Mouse (Mus musculus) thymus, adult 18-20 months (tissue): ENCODE measurements around the gene Trnau1ap.
"Not testable (repeated sequence)": the region's sequence is repeated elsewhere in the genome, so short reads cannot be mapped to it uniquely, and the experiment has no call there.

Experiments used
- DNase-seq, 2 experiments: peaks; one replicate each; pipeline ENCODE4 v3.0.0; 2022; ENCODE audit warnings: mixed read lengths in 2 of 2

The Trnau1ap gene

DNA sequence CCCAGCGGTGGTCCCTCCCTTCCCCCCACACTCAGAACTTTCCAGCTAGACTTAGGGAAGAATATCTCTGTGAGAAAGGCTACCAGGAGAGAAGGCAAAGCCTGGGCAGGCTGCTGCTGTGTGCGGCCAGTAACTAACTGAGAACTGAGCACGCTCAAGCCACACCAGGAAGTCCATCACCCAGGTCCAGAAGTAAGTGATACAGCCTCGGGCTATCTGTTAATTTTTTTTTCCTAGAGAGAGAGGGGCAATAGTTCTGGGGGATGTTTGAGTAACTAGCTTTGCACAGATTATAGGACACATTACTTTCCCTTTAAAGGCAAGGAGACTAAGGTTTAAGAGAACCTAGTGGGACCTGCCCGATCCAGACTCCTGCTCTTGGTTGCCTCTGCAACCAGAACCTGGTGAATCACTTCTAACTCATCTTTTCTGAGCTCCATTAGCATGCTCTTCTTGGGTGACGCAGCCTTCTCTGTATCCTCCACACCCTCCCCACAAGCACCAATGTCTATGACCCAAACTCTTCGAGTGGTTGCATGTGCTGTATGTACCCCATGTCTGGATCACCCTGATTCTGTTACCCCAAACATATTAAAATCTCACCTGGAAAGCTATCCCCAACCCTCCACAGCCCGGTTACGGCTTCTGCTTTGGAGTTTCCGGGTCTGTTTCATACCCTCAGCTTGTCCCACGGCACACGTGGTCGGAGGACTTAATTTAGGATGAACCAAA, 15.2 kb upstream of the Trnau1ap start:
- DNase-seq, result no peak

DNA sequence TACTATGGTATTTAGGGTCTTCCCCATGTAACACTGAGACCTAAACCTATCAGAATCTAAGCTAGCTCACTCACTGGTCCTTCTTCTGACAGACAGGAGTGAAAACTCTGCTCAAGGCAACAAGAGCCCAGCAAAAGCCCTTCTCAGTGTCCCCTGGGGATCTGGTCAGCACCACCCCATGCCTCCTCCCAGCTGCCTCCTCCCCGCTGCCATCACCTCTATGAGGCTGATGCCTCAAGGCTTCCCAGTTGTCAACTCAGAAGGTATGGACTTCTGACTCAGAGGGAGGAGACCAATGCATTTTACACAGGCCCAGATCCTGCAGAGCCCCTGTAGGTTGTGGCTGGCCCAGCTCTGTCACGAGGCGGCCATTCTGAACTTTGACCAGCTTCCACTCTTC, 12.1 kb upstream of the Trnau1ap start:
- no peak for DNase-seq

DNA sequence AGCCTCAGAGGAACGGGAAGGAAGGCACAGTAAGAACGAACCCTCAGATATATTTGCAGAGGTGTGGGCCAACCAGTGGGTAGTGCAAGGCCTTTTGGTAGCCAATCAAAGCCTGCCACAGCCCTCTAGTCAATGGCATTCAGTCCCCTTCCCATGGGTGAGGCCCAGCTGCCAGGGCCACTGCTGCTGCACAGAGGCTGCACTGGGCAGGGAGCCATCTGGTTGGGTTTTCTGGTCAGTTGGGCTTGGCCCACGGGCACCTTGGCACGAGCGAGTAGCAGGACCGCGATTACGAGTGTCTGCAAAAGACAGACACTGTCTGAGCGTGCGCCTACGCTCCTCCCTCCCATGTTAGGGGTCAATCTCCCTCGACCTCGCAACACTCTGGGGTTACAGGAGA, 9.6 kb upstream of the Trnau1ap start:
- DNase-seq, result no peak

DNA sequence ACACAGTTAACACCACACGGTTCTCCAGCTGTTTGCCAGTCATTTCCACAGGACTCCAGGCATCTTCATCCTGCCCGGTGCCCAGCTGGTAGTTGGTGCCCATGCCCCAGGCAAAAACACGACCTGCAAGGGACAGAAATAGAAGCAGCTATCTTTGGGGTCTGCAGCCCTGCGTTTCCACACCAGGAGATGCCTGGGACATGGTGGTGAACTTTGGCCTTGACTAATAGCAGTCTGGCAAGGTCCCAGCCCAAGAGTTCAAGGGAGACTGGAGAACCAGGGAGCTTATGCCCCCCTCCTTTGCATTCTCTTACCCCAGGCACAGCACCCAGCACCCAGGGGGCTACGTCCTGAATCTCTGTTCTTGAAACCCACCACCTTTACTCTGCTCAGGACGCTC, 3.5 kb upstream of the Trnau1ap start:
- no peak for DNase-seq

DNA sequence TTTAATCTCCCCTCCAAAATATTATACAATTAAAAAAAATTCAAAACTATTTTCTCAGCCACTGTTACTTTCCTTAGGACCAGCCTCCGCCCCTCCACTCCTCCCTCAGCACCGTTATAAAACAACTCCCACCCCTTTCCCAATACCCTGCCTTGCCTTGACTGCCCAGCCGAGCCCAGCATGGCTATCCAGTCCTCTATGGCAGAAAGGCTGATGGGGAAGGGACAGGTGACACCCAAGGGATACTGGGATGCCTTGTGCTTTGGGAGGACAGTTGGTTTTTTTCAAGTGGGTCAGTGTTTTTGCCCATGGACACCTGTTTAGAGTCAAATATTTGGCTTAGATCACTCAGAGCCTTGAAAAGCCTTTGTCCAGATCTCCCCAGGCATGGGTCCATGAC, 2.6 kb upstream of the Trnau1ap start:
- DNase-seq, result no peak

DNA sequence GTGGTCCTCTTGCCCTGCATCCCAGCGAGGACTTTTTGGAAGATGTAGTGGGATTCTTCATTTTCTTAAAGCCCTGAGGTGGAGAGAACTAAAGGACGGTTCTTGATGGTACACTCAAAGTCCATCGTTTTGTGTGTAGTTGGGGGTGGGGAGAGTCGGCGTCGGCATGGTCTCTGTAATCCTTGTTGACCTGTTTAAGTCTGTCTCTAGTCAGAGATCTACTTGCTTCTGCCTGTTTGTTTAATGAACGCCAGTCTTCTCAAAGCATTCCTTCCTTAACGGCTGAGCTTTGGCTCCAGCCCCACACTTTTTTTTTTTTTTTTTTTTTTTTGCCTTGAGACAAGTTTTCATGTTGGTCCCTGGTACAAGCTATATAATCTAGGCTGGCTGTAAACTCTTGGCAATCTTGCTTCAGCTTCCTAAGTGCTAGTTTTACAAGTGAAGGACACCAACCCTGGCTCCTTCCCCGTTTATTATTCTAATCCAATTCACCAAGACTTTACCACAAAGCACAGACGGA, 557 bp upstream of the Trnau1ap start:
- no peak for DNase-seq

DNA sequence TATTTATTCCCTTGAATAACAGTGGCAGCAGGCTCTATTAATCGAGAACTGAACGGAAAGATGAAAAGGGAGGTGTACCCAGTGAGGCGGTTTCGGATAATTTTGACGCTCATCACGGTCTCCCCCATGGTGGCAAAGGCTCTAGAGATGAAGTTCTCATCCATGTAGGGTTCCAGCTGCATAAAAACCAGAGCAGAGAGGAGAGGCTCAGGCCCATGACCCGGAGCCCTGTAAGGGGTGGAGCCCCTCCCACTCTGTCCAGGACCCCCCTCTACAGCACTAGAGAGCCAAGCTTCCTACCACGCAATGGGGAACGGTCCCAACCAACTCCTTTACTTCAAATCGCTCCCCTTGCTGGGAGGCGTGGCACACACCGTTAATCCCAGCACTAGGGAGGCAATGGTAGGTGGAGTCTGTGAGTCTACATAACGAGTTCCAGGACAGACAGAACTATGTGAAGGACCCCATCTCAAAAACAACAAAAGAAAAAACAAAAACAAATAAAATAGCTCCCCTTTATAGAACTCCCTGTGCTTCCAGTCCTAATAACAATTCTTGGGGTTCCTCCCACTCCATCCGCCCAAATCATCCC, 851 bp downstream of the Trnau1ap start:
- no peak for DNase-seq

DNA sequence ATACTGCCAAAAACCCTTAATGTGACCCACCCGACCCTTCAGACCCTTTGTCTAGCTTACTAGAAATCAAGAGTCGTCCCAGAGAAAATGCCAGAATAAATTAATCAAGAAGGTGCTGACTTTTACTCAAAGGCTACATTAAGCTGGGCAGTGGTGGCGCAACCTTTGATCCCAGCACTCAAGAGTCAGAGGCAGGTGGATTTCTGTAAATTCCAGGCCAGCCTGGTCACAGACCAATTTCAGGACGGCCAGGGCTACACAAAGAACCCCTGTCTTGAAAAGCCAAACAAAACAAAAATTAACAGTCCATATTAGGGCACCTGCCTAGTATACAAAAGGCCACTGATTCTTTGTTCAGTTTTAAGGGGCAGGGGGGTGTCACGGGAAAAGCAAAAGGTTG, 2.9 kb downstream of the Trnau1ap start:
- DNase-seq, result no peak

DNA sequence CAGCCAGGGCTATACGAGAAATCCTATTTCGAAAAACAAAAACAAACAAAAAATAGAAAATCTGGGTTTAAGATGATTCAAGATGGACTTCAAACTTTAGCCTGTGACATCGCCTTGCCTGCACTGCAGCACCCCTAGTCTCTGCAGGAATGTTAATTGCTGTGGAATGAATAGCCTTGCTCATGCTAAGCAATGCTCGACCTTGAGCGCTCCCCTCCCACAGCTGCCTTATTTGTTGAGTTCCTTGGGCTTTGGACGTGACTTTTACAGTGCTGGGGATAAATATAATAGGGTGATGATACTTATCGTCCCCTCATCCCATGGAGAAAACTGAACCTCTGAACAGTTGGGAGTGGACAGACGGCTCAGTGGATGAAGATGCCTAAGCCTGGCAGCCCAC, 13.6 kb downstream of the Trnau1ap start:
- no peak for DNase-seq

DNA sequence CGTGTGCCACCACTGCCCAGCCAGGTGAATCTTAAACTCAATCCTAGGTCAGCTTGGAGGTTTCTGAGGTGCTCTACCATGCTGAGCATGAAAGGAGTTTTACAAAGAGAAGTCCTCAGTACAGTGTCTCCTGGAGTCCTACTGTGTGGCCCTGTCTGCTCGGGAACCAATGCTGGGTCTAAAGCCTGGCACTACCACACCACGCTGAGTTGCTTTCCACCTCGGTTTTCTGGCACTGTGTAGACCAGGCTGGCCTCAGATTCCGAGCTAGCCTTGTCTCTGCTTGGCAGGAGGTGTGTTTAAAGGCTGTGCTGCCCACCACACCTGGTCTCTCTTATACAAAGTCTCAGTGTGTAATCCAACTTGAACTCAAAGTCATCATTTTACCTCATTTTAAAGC, 16.7 kb downstream of the Trnau1ap start:
- DNase-seq, result no peak

DNA sequence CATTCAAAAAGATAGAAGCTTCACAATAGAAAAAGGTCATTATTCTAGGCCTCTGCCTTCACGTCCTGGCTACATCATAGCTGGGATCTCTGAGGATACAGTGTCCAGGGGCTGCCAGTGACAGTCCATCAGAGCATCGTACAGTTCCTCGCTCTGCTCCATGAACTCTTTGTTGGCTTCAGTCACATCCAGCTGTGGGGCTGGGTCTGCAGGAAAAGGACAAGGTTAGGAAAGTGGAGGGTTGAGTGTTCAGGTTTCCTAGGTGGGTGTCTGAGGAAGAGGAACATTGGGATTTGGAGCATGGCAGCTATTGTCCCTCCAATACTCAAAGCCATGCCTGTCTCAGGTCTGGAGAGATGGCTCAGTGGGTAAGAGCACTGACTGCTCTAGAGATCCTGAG, 17.5 kb downstream of the Trnau1ap start:
- no peak for DNase-seq

DNA sequence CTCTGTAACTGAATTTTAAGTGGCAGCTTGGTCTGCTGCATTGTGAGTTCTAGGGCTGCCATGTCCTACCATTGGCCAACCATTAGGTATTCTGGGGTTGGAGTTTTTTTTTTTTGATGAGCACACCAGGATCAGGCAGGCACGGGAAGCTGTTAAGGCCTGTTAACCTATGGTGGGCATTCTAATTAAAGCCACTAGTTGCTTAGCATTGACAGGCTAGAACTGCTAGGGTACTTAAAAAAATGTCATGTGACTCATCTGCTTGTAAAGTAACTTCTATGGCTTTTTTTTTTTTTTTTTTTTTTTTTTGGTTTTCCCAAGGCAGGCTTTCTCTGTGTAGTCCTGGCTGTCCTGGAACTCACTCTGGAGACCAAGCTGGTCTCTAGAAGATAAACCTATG, 18.1 kb downstream of the Trnau1ap start:
- DNase-seq, result no peak

DNA sequence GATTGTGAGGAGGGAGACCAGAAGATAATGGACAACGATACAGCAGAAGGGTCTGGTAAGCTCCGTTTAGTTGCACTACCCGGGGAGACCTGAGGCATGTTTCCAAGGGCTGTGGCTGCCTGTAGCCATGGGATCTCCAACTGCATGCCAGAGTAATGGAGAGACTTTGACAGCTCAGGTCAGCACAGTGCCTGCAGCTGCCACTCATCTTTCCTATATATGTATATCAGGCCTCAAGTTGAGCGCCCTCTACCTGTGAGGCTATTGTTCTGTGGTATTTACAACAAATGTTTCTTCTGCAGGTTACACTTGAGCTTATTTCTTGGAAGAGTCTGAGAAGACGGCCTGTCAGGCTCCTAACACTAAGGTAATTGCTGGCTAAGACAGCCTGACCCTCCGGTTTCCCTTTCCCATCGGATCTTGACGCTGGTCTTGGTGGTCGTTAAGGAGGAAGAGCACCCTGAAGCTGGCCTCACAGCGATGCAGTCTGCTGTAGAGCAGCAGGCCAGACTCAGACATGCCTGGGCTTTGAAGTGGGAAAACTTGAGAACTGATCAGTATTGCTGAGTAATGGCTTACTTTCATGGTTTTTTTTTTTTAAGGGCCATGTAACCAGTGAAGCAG, 19.4 kb downstream of the Trnau1ap start:
- peak; percentile 21 to 50 for DNase-seq

DNA sequence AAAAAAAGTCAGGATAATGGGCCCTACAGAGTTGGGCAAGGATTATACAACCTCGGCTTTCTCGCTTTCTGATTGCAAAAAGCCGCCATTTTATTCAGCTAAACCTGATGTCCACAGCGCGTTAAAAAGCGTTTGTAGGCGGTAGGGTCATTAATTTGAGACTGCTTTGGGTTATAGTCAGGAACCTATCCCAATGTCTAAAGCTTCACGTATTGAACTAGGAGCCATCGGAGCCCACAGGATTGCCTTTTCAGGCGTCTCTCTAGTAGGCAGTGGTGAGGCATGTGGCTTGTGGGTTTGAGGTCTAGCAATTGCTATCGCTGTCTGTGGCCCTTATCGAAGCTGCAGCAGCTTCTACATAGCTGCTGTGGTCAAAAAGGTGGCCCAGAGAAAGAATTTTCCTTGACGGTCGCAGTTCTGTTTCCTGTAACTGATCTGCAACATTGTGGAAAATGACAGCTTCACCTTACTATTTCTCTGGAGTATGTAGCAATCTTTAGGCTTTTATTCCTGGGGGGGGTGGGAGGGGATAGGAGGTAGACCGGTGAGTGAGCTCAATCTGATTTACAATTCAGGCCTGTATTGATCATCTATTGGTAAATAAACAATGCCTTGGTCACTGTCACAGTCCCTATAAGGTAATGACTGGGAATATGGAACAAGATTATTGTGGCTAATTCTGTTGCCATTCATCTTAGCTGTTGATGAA, 20.0 kb downstream of the Trnau1ap start:
- no peak for DNase-seq

DNA sequence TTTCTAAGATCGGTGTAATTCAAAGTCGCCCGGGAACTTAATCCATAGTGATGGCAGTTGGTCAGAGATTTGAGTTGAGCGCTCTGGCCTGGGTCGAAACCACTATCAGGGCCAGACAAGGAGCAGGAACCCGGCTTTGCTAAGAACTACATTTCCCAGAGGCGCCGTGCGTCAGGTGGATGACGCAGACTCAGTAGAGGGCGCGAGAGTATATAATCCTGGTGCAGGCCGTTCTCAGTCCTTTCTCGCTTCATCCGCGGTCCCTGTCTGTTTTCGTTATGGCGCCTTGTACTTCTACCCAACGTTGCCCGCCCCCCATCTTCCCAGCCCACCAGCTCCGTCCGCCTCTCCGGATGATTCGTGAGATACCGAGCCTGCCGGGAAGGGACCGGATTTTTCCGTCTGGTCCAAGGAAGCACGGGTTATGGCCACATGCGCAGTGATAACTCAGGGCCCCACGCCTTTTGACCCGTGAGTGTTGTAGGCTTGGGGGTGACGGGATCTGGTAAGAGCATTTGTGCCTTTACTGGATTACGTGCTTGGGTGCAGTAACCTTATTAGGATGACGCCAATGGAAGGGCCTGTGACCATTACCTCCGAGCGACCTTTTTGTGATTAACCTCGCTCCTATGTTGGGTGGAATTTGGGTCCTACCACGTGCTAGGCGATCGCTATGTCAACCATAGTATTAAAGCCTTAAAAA, 20.8 kb downstream of the Trnau1ap start:
- DNase-seq, result peak; percentile 83 to 86

DNA sequence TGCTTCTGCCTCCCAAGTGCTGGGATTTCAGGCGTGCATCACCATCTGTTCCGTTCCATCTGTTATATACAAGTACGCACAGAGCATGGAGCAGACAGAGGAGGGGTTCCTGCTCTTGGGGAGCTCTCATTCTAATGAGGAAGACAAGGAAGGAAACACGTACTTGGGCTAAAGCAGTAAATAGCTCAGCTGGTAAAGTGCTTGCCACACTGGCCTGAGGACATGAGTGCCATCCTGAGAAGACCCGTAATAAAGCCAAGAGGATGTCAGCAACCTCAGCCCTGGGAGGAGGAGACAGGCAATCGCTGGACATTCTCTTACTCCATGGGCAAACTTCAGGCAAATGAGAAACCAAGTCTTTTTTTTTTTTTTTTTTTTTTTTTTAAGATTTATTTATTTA, 23.3 kb downstream of the Trnau1ap start:
- no peak for DNase-seq

DNA sequence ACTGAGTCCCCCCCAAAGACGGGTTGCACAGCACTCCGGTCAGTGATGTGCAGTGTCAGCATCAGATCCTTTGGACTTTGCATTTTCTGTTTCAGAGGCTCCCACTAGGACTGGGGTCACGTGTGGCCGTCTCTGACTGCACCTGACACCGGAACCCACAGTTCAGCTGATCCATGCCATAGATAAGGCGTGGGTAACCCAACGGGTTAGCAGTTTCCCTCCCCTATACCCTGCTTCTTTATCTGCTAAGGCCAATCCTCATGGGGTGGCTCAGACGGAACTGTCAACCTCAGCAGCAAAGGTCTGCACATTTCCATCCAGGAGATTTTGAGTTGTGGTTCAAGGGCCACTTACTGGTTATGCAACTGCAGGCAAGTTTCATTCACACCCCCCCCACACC, 24.1 kb downstream of the Trnau1ap start:
- no peak for DNase-seq

DNA sequence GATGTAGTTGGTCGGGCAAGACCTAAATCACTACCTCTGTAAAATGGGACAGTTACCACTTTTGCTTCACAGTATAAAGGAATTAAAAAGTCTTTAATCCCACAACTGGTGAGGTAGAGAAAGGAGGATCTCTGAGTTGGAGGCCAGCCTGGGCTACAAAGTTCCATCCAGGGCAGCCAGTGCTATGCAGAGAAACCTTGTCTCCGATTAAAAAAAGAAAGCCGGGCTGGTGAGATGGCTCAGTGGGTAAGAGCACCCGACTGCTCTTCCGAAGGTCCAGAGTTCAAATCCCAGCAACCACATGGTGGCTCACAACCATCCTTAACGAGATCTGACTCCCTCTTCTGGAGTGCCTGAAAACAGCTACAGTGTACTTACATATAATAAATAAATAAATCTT, 25.9 kb downstream of the Trnau1ap start:
- not testable (repeated sequence) for DNase-seq

DNA sequence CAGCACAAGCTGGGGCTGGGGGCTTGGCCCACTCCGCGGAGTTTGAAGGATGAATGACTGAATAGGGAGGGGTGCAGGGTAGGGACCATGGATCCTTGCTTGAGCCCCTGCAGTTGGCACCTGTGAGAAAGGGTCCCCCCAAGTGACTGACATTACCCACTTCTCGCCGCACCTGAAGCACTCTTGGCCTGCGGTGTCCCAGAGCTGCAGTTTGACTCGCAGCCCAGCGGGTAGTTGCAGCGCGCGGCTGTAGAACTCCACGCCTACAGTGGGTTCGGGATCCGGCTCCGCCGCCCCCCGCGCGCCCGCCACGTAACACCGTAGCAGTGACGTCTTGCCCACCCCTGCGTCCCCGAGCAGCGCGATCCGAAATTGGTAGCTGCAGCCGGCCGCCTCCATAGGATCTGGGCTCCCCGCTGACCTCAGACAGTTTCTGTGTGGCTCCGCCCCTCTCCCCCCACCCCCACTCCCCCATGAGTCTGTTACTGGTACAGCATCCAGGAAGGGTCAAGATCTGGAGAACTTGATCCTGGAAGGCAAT, 26.3 kb downstream of the Trnau1ap start, which contains the start of gene Rab42:
TSS of gene Rab42 (minus strand) at position 447 of the 541 bp plus-strand sequence.
- DNase-seq, result peak; percentile 42 to 43

DNA sequence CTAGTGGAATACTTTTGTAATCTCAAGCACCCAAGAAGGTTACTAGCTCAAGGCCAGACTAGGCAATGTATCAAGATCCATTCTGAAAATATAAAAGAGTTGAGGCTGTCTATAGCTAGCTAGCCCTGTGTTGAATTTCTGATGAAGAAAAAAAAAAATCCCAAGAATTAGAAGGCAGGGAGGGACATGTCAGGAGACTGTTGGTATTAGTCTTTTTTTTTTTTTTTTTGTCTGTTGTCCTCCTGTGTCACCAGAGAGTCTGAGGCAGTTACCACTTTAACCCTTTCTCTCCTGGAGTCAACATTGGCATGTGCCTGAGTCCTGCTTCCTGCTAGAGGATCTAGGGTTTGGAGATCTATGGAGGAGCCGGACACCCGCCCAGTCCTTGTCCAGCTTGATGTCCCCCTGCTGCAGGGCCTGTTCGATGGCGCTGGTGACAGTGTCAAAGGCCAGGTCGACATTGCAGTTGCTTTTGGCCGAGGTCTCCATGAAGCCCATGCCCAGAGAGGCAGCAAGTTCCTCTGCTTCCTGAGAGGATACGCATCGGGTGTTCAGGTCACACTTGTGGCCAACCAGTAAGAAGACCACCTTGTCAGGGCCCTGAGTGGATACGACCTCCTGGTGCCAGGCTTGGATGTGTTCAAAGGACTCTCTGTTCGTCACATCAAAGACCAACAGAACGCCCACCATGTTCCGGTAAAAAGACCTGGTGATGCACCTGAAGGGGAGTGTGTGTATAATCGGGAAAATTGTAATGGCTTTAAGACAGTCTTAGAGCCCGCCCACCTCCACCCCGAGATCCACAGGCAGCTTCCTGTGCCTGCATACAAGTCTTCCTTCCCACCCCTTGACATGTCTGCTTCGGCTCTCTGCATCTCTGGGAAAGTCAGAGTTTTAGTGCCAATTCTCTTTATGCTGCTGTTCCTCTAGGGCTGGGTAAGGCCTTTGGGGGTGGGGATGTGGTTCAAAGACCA, 27.1 kb downstream of the Trnau1ap start:
- DNase-seq, result no peak

DNA sequence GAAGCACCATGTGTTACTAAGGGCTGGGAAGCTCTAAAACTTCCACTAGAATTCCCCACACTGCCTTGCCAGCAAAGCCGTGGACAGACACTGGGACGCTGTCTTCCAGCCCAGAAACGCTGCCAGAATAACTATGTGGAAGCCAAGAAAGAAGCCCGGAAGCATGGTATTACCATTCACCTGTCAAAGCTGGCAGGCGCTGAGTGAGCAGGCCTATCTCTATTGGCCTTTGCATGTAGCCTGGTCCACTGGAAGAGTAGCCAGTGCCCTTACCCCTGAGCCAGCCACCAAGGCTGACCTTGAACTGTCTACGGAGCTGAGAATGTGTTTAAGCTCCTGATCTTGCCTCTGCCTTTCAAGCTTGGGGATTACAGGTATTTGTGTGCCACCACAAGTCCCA, 27.9 kb downstream of the Trnau1ap start:
- no peak for DNase-seq
